Mouse (Mus musculus) adrenal gland, postnatal 25 days (tissue): ENCODE results near the gene Tmc1. TPM values are rescaled to one million over a fixed set of nuclear protein-coding genes. Genes with fewer than 3 reads are reported as not detected.

Experiments used
- DNase-seq: peaks from one replicate; pipeline ENCODE4 v3.0.0; 2021; ENCODE audit warnings: mixed read lengths
- long read RNA-seq: library from polyadenylated mRNA; stranded (forward); transcript quantifications from one replicate; pipeline ENCODE4 v2.0.0, GENCODE M21; 2021
- total RNA-seq: library from RNA; stranded (reverse); gene quantifications from 2 replicates; pipeline ENCODE4 v1.2.3, GENCODE M21; 2021

The Tmc1 gene
- total RNA-seq, result 0.21 TPM in 1 of 2 replicates, not detected in the other
- long read RNA-seq, result 0 reads

DNA sequence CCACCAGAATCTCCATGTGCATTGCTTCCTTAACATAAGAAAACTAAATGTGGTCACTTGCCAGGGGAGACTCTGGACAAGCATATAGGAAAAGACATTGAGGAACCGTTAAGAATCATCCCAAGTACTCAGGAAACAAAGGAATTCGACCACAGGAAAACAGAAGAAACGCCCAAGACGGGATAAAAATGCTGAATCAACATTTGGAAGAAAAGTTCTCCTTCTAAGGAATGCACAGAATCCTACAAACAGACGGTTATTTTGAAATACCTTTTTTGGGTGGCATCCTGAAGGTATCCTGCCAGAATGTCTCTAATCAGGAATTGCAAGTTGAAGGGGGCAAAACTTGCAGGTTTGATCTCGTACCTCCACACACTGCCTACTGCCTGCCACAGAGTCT is at the start of gene Tmc1:
Gene Tmc1, minus strand, starts transcription at position 329 of the 400 bp plus-strand sequence.
- DNase-seq, result no peak

- DNase-seq, result no peak
Observed at GRCm38 (mm10) chr19:21001552-21001951, 47.5 kb upstream of the Tmc1 start.

- no peak for DNase-seq
Observed at GRCm38 (mm10) chr19:20979244-20979643, 25.2 kb upstream of the Tmc1 start.

GRCm38 (mm10) chr19:20978148-20978547 is 24.1 kb upstream of the Tmc1 start:
- DNase-seq, result no peak

GRCm38 (mm10) chr19:20971926-20972325 is 17.9 kb upstream of the Tmc1 start:
- no peak for DNase-seq

- no peak for DNase-seq
Observed at GRCm38 (mm10) chr19:20954815-20955214, 813 bp upstream of the Tmc1 start.

- no peak for DNase-seq
Observed at GRCm38 (mm10) chr19:20944446-20944845, 9.6 kb downstream of the Tmc1 start.

DNA sequence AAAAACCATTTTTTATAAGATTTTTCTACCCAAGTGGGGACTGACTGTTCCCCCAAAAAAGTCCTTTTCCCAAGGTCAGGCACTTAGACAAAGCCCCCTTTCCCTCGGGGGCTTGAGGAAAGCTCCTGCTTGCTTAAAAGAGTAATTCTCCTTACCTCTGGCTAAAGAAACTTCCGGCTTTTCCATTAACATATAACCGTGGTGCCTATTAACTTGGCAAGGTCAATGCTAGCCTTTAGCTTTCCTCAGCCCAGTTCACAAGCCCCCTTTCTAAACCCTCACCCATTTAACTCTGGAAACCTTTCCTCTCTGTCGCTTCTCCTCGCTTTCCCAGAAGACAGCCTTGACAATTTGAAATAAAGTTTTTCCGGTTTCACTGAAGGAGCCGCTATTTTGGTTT is 29.7 kb downstream of the Tmc1 start:
- no peak for DNase-seq

GRCm38 (mm10) chr19:20923336-20924211 is 30.4 kb downstream of the Tmc1 start:
- no peak for DNase-seq

GRCm38 (mm10) chr19:20918241-20918640 is 35.8 kb downstream of the Tmc1 start:
- DNase-seq, result no peak

DNA sequence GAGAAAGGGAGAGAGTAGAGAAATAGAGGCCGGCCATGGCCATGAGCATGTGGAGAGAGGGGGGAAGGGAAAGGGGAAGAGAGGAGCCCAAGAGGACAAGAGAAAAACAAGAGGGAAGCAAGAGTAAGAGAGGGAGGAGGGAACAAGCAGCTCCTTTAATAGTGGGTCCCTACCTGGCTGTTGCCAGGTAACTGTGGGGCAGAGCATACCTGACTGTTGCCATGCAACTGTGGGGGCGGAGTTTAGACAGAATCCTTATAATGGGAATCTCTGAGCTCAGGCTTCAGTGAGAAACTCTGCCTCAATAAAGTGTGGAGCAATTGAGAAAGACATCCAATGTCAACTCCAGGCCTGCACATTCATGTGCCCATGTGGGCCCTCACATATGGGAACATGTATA is 38.9 kb downstream of the Tmc1 start:
- DNase-seq, result no peak

DNA sequence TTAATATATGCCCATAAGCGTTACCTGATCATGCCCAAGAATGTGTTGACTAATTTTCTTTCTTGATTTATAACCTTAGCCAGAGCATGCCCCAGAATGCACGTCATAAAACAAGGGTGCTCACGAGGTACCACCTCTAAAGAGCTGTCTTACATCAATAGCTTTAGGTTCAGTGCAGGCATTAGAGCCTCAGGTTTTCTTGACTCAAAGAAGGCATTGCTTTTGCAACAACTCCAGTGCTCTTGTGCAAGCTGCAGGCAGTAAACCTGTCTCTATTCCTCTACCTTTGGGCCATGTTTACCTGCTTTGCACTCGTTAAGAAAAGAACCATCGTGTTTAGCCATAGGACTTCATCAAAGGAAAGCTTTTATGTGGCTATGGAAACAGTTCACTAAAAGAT is 43.6 kb downstream of the Tmc1 start:
- no peak for DNase-seq

- no peak for DNase-seq
Observed at GRCm38 (mm10) chr19:20881205-20881604, 72.8 kb downstream of the Tmc1 start.

GRCm38 (mm10) chr19:20875881-20876280 is 78.1 kb downstream of the Tmc1 start:
- no peak for DNase-seq

DNA sequence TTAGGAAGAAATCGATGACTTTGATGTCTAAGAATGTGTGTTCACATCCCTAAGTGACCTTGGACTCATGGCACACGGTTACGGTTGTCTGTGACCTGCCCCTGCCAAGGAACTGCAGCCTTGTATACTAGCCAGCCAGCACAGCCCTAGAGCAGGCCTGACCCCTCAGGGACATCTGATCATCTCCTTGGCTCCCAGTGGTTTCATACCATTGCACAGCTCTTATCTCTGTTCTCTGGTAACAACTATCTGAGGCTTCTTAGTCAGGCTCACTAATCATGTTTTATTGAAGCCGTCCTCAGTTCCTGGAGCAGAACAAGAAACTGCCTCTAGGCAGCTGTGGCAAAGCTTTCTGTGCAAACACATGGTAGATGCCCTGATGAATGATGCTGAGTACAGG is 92.2 kb downstream of the Tmc1 start:
- DNase-seq, result peak; percentile 2

GRCm38 (mm10) chr19:20860270-20860669 is 93.7 kb downstream of the Tmc1 start:
- no peak for DNase-seq

GRCm38 (mm10) chr19:20857819-20858218 is 96.2 kb downstream of the Tmc1 start:
- no peak for DNase-seq

DNA sequence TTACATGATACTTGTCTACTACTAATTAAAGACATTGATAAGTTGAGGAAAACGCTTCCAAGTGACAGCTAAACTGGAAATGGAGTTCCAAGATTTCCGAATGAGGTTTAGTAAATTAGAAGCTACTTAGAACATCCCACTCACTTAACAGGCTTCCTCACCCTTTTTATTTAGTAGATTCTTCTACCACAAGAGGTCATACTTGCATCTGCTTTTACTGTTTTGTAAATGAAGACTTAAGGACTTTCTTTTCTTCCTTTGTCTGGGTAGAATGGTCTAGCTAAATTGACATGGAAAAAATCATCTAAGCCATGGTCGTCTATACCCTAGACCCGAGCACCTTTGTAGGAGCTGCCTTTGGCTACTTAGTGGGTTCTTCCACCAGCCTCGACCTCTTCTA is 105.1 kb downstream of the Tmc1 start:
- DNase-seq, result no peak

- no peak for DNase-seq
Observed at GRCm38 (mm10) chr19:20847476-20848073, 106.4 kb downstream of the Tmc1 start.

DNA sequence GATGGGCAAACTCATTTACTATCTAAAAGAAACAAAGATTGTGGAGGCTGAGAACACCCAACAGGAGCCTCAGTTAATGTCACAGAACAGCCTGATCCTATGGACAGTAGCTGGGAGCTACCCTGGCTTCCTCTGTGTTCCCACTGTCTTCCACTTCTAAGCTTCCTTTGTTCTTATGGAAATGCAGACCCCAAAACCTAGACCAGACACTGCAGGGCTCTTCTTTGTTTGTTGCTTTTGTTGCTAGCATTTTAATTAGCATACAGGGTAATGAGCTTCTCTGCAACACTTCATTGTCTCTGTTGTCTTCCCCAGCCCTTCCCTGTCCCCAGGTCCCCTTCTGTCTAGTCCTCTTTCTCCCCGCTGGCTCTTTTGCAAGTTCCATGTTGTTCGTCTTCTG is 116.6 kb downstream of the Tmc1 start:
- DNase-seq, result no peak

- DNase-seq, result no peak
Observed at GRCm38 (mm10) chr19:20836055-20836845, 117.8 kb downstream of the Tmc1 start.

DNA sequence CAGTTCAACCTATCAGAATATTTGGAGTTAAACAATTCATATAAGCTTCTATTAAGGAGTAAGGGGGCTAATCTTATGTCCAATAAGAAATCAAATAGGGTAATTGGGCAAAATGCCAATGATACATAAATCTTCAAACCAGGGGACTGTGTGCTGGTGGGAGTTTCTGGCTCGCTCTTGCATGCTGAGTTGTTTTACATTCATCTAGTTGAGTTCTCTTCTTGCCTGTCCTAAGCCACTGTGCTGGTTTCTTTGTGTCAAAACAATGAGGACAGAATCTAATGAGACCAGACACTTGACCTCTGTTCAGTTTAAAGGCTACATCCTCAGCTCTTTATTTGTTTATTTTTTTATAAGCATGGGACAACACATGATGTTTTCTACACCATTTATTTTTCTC is 119.1 kb downstream of the Tmc1 start:
- no peak for DNase-seq

GRCm38 (mm10) chr19:20799460-20799859 is 154.5 kb downstream of the Tmc1 start:
- DNase-seq, result no peak
